Mouse (Mus musculus) NIH3T3 (cell line): ENCODE measurements around the gene Lgals8.

Experiments used
- DNase-seq: peaks from one replicate; pipeline ENCODE4 v3.0.0-alpha.2; 2012; ENCODE audit warnings: low read depth

Lgals8 gene

DNA sequence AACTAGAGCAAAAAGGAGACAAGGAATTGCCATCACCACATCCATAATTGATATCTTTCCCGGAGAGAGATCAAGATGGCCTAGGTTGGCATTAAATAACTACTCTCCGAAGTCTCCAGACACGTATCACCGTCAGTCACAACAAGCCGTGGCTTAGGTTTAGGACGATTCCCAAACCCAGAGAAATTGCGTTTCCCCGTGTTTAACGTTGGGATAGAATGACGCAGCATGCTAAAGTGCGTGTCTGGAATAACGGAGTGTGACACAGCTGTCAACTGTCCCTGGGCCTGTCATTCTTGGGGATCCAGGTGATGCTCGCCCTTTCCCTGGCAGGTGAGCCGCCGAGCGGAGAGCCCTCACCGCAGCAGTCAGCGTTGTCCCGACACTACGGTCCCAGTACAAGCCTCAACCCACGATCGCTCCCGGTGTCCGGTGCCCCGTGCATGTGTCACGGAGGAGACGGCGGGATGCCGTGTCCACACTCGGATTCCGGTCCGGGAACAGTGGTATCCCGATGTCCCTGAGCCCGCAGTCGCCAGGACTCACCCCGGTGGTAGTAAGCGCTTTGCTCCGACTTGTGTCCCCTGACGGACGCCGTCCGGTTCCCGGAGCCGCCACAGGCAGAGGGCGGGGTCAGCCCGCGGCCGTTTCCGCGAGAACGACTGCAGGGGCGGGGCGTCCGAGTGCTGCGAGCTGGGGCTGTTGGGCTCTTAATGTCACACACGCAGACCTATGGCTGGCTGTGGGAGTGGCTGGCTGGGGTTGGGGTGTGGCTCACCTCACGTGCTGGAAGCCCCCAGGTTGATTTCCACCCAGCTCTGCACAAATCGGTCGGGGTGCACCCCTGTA lies 3.6 kb downstream of the Lgals8 start:
- DNase-seq: peak; percentile 93

DNA sequence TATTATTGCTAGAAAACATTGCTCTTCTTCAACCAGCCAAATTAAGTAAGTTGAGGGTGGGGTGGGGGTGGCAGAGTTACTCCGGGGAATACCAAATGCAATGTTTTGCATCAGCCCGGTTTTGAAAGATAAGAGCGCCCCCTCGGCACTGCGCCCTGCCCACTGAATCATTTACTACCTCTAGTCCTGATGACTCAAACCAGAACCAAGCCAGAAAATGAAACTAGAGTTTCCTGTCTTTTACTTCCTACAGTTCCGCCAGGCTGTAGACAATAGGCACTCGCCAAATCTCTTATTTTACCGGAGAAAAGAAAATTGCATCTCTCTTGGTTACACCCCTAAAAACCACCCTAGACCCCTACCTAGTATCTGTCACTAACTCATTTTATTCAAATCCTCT lies 4.3 kb downstream of the Lgals8 start:
- peak; percentile 87 for DNase-seq

DNA sequence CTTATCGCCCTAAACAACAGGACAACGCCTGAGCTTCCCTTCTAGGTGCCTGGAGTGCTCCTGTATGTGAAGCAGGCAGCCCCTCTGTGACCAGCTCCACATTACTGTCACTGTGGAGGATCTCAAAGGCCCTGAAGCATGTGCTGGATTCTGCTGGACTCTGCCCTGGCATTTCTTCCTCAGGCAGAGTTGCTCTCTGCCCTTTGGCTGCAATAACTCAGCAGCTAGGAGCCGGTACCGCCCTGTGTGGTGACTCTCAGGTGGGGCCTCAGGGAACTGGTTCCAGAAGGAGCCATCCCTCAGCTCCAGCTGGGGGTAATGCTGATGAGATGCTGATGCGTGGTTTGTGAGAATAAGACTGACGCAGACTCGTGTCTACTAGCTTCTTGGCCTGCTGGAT lies 8.0 kb downstream of the Lgals8 start:
- no peak for DNase-seq

DNA sequence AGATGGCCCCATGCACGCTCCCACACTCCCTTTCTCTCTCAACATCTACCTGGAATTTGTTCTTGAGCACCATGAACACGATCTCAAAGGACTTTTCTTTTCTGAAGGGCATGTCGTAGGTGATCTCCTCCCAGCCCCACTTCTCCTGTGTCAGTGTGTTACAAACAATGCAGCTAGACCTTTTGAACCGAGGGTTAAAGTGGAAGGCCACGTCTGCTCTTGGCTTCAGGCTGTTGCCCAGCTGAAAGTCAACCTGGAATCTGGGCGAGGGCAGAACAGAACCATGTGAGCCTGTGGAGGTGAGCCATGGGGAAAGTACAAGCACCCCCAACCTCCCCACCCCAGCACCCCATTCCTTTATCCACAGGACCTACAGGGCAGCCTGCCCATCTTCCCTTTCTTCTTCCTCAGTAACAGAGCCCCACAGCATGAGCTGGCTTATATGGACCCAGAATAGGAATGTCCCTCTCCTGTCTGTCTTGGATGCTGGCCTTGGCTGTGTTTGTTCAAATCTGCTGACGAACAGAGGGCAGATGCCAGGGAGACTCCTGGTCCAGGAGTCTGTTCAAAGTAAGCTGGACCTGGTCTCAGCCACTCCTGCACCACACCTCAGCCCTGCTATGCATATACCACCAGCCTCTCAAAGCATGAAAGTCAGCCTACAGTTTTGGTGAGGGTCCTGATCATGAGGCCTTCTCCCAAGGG lies 9.9 kb downstream of the Lgals8 start:
- DNase-seq: no peak

DNA sequence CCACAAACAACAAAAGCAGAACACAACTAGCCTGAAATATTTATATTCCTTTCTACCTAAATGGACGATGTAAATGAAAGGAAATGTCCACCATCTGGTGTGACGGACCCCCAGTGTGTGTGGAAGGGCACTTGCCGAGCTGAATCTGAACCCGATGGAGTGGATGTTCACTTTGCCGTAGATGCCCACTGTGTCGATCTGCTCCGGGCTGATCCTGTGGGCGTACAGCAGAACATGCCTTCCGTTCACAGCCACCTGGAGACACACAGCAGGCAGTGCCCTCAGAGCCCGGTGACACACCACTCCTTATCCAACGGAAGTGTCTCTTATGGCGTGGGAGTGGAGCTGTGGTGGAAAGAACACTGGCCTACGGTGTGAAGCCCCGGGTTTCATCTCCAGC lies 11.6 kb downstream of the Lgals8 start:
- no peak for DNase-seq

DNA sequence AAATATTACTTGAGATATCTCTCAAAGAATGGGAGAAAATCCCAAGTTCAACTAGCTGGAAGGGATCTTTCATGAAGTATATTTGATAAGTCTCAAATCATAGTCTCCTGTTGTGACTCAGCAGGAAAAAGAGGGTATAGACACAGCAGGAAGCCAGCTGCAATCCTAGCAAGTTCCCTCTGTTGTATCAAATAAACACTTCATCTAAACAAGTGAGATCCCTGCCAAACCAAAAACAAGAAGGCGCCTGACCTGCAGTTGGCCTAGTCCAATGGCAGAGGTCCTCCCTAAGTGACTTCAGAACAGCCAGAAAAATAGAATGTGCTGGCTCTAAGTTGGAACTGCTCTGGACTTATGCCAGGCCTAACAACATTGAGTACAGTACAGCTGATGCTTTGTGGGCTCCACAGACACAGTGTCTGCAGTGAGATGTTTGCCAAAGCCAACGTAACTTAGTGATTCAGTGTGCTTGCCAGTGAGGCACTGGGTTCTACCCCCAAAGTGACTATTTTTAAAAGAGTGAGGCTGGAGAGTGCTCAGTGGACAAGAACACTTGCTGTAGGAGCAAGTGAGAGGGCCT lies 22.6 kb downstream of the Lgals8 start:
- peak; percentile 79 for DNase-seq

DNA sequence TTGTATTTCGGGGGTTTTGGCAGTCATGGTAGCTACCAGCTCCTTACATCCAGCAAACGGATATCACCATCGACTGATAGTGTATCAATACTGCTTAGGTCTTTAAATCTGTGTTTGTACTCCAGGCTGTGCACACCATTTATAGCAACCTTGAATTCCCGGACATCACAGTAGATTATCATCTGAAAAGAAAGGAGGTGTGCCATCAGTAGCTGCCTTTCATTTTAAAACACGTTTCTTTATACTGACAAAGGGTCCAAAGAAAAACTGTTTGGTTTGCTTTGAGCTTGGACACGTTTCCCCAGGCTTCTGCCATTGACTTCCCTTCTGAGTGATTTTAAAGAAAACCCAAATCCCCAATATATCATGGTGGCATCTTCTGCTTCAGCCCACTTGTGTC lies 23.9 kb downstream of the Lgals8 start:
- no peak for DNase-seq

DNA sequence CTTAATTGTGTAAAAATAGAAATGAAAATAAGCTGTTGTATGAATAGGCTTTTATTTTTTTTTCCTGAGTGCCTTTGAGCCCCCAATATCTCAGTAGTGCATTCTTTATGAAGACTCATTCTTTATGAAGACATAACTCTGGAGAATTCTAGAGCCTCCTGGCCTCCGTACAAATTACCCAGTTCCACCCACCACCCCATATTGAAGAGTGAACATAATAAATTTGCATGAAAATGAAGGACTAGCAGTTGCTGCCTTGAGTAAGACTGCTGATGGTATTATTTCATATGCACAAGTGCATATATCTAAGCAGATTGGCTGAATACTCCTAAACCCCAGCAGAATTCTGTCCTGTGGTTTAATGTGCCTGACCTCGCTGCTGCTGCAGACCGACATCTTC lies 25.2 kb downstream of the Lgals8 start:
- DNase-seq: no peak

DNA sequence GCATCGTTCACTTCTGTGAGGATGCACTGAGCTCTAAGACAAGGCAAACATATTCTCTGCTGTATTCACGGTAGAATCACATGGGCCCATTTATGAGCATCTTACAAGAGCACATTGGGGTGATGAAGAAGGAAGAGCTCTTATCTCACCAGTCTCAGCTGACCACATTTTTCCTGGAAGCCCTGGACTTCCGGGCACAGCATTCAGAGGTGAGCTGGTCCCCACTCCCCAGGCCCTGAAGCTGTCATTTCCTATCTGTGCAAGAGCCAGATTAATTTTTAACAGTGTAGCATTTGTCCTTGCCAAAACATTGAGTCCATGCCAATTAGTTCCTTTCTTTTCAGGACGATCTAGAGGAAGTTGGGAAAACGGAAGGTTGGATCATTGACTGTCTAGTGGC lies 30.9 kb downstream of the Lgals8 start:
- DNase-seq: no peak

DNA sequence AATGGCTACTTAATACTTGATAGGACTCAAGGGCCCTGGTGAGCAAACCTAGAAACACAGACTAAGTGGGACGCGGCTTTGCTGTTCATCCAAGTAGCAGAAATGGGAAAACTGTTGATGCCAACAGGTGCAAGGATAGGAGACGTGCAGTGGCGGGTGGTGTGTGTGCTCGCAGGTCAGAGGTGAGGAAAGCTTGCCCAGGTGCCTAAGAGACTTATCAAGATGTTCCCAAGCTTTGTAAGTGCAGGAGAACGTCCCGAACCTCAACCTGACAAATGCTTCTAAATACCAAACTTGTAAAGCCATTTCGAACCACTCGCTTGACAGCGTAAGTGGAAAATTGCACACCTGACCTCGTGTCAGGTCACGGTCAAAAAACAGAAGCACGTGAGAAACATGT lies 36.2 kb downstream of the Lgals8 start:
- DNase-seq: no peak

DNA sequence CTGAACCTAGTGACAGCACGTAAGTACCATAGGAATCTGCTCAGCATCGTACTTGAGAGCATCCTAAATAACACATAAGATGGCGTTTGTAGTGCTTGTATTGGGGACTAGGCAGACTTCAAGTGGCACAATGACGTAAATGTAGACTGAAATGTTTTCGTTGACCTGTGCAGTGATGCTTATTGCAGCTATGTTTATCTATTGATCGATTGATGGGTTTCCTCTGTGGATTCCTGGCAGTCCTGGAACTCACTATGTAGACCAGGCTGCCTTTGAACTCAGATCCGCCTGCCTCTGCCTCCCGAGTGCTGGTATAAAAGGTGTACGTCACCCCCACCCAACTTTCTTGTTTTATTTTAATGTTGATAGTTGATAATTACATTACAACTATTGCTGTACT lies 44.1 kb downstream of the Lgals8 start:
- DNase-seq: no peak

DNA sequence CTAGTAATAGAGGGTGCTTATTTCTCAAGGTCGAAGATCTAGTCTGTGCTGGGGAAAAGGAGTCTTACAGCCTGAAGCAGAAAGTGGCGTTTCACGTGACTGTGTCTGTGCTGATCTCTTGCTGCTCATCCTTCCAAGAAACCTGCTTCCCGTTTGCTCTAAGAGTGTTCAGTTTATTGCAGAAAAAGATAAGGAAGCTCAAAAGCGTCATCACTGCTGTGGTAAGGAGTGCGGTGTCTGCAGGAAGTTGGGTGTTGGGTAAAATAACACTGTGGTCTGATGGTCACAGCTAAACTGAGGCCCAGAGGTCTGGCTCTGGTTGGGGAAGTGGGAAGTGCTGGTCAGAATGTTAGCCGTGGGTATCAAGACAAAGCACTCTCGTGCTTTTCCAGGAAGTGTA lies 52.7 kb downstream of the Lgals8 start:
- no peak for DNase-seq

DNA sequence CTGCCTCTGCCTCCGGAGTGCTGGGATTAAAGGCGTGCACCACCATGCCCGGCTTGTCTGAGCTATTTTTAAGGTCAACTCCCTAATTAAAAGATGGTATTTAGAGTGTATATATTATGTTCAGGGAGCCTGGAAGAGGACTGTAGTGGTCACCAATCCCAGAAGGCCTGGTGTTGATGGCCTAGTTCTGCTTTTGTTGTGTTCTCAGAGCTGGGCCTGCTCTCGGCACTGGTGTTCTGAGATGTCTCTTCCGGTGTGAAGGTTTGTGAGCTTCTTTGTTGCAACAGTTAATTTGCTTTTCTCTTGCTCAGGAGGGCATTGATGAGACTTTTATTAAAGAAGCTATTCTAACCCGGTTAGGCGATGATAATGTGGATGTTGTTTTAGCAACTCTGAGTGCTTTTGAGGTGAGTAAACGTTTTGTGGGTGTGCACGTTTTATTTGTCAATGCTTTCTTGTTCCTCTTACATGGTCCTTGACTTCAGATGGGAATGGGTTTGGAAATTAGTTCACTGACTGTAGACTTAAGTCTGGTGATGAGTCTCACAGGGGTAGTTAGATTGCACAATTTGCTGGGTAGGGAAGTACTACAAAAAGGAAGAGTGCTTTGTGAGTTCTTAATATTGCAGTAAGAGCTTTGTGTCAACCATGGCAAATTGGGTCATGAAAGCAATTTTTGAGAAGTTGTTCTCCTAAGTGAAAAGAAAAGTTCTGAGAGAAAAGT lies 56.2 kb downstream of the Lgals8 start:
- DNase-seq: no peak

DNA sequence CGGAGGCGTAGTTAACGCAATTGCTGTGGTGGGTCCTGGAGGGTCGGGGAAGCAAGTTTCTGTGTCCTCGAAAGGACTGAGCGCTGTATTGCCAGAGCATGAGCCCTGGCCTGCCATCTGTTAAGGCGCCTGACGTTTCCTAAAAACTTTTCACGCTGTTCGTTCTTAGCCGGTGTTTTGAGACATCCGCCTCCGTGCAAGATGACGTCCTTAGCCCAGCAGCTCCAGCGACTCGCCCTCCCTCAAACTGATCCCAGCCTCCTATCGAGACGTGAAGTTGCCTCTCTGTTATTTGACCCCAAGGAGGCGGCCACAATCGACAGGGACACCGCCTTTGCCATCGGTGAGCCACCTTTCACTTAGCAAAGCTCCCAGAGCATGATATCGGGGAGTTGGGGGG lies 69.2 kb downstream of the Lgals8 start:
- DNase-seq: no peak

DNA sequence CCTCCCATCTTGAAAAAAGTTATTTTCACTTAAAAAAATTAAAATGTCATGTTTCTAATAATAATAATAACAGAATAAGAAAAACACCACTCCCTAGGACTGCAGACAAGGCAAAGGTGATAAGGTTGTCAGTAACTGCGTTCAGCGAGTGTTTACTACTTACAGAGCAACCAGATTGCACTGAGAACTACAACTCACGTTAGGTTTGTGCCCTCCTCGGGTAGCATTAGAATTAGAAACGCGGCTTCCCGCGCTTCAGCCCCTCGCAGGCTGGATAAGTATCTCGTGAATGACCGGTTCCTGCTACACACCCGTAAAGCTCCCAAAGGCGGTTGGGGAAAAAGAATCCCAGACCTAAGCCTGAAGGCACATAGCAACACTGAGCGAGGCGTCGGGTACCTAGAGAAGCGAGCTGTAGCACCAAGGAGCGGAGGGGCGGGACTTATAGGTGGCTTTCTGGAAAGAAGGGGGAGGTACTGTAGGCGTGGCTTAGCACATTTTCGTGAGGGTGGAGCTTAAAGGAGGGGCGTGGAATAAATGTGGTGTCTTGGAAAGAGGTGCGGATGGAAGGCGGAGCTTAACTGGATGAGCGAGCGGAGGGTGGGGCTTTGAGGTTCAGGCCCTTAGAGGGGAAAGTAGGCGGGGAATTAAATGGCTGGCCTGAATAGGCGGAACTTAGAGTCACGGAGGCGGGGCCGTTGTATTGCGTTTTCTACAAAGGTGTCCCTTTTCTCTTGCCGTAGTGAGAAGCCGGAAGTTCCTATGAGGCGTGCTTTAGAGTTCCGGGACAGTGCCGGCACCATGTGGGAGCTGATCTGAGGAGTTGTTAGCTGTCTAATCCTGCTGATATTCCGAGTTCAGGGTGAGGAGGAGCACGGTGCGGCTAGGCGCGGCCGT lies 69.9 kb downstream of the Lgals8 start, which contains the start of gene Heatr1:
Gene Heatr1, plus strand, starts transcription at position 419 of the 897 bp plus-strand sequence.
- DNase-seq: peak; percentile 97
